Mouse (Mus musculus) small intestine, adult 2 months (tissue): ENCODE data around the gene Ints14.

ENCODE experiments used
- CTCF ChIP-seq: fragments of 200-500 bp; IDR thresholded peaks from 2 replicates; pipeline ENCODE4 v1.5.1; 2012; ENCODE audit warnings: low read depth, mild to moderate bottlenecking, control low read depth, inconsistent platforms, low read length, moderate library complexity, mixed read lengths; ENCODE audit not compliant: insufficient replicate concordance, insufficient read length; ENCODE audit errors: extremely low read depth
- POLR2A ChIP-seq: fragments of 200-500 bp; IDR thresholded peaks from 2 replicates; pipeline ENCODE4 v1.6.1; 2012; ENCODE audit warnings: low read depth, mild to moderate bottlenecking, control low read depth, inconsistent platforms, low read length, moderate library complexity

GRCm38 (mm10) chr9:64926201-64926991, 34.3 kb upstream of the Ints14 start:
- TF ChIP-seq CTCF (no peak), POLR2A (no peak)
